Mouse (Mus musculus): ENCODE results near the gene Dynlrb2. TPM values are rescaled to one million over a fixed set of nuclear protein-coding genes. Genes with fewer than 3 reads are reported as not detected.

Dynlrb2 gene
- polyA plus RNA-seq, 1 experiment from 2014 or later, result 0.68 TPM

DNA sequence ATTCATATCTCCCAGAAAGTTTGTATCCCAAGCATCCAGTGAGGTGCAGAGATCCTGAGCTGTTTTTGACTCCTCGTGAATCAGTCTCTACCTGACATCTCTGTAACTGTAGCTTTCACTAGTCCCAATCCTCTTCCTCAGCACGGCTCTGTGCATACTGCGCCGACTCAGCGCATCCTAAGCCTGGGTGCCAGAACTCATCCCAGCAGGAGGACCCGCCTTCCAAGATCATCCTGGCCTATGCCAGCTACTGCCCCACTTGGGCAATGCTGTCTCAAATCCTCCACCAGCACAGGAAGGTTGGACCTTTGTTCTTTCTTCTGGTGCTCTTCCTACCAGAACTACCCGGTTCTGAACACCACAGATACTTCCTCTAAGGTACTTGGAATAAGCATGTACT lies 20.1 kb downstream of the Dynlrb2 start:
- 81% methylated on average over 7 of the region's 7 CpGs for WGBS
- H3K27ac ChIP-seq (ENCODE audit: low read depth, low read length), result no peak overlapping the region
- no peaks in the 10 kb centered on the region for H3K36me3 ChIP-seq (ENCODE audit: control insufficient read depth, insufficient read depth, low read length)

GRCm38 (mm10) chr8:116528736-116529135 lies 24.0 kb downstream of the Dynlrb2 start:
- WGBS, result 84% methylated on average over 7 of the region's 7 CpGs
- no peak overlapping the region for H3K4me3 ChIP-seq (ENCODE audit: low read depth, low read length)
- no peak for ATAC-seq (ENCODE audit: low FRiP score)

More for the DNA sequence above, 20.1 kb downstream of the Dynlrb2 start:
- Histone ChIP-seq H3K4me3 (ENCODE audit: low read depth, low read length) (no peak overlapping the region), H3K9me3 (ENCODE audit: control insufficient read depth, low read length) (no peaks in the 10 kb centered on the region), H3K4me2 (no peak overlapping the region), H3K4me1 (ENCODE audit: control insufficient read depth, insufficient read depth, low read length) (no peaks in the 10 kb centered on the region), H3K27me3 (ENCODE audit: control insufficient read depth, insufficient read depth, low read length) (no peaks in the 10 kb centered on the region), H3K9ac (ENCODE audit: low read length) (no peak overlapping the region)
- ATAC-seq (ENCODE audit: low FRiP score), result no peak
- DNase-seq (ENCODE audit: low spot score, missing footprints), result no peak

DNA sequence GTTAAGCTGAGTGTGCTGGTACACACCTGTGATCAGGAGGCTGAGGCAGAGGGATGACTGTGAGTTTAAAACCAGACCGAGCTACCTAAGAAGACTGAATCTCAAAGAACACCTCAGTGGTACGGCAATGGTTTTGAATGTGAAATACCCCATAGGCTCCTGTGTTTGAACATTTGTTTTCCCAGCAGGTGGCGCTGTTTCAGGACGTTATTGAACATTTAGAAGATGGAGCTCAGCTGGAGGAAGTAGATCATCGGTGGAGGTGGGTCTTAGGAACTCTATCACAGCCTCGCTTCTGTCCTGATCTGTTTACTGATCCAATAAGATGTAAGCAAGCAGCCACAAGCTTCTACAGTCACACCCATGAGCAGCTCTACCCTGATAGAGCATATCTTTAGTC lies 28.3 kb downstream of the Dynlrb2 start:
- no peak for DNase-seq (ENCODE audit: low spot score, missing footprints)
- no peak for ATAC-seq (ENCODE audit: low FRiP score)

More at GRCm38 (mm10) chr8:116528736-116529135, 24.0 kb downstream of the Dynlrb2 start:
- Histone ChIP-seq H3K27me3 (ENCODE audit: control insufficient read depth, insufficient read depth, low read length) (no peaks in the 10 kb centered on the region), H3K4me1 (ENCODE audit: control insufficient read depth, insufficient read depth, low read length) (no peaks in the 10 kb centered on the region), H3K9me3 (ENCODE audit: control insufficient read depth, low read length) (peaks cover 3% of the 10 kb centered on the region; the same call in 1 of the 2 replicates), H3K9ac (ENCODE audit: low read length) (no peak overlapping the region), H3K27ac (ENCODE audit: low read depth, low read length) (no peak overlapping the region), H3K4me2 (no peak overlapping the region), H3K36me3 (ENCODE audit: control insufficient read depth, insufficient read depth, low read length) (no peaks in the 10 kb centered on the region)
- DNase-seq (ENCODE audit: low spot score, missing footprints), result no peak

GRCm38 (mm10) chr8:116536786-116537185 lies 32.0 kb downstream of the Dynlrb2 start:
- Histone ChIP-seq H3K27ac (ENCODE audit: low read depth, low read length) (no peak overlapping the region), H3K9ac (ENCODE audit: low read length) (no peak overlapping the region), H3K4me1 (ENCODE audit: control insufficient read depth, insufficient read depth, low read length) (no peaks in the 10 kb centered on the region), H3K27me3 (ENCODE audit: control insufficient read depth, insufficient read depth, low read length) (no peaks in the 10 kb centered on the region), H3K9me3 (ENCODE audit: control insufficient read depth, low read length) (peaks cover 3% of the 10 kb centered on the region; the same call in 1 of the 2 replicates), H3K36me3 (ENCODE audit: control insufficient read depth, insufficient read depth, low read length) (no peaks in the 10 kb centered on the region), H3K4me2 (no peak overlapping the region), H3K4me3 (ENCODE audit: low read depth, low read length) (no peak overlapping the region)
- ATAC-seq (ENCODE audit: low FRiP score) (no peak), DNase-seq (ENCODE audit: low spot score, missing footprints) (no peak)
- 84% methylated on average over 5 of the region's 5 CpGs for whole genome bisulfite sequencing

More for the DNA sequence above, 28.3 kb downstream of the Dynlrb2 start:
- Histone ChIP-seq H3K27me3 (ENCODE audit: control insufficient read depth, insufficient read depth, low read length) (no peaks in the 10 kb centered on the region), H3K27ac (ENCODE audit: low read depth, low read length) (no peak overlapping the region), H3K9ac (ENCODE audit: low read length) (no peak overlapping the region), H3K36me3 (ENCODE audit: control insufficient read depth, insufficient read depth, low read length) (no peaks in the 10 kb centered on the region), H3K9me3 (ENCODE audit: control insufficient read depth, low read length) (peaks cover 3% of the 10 kb centered on the region; the same call in 1 of the 2 replicates), H3K4me3 (ENCODE audit: low read depth, low read length) (no peak overlapping the region), H3K4me2 (no peak overlapping the region), H3K4me1 (ENCODE audit: control insufficient read depth, insufficient read depth, low read length) (no peaks in the 10 kb centered on the region)
- WGBS, result 79% methylated on average over 6 of the region's 6 CpGs

GRCm38 (mm10) chr8:116538763-116539162 lies 34.0 kb downstream of the Dynlrb2 start:
- H3K4me3 ChIP-seq (ENCODE audit: low read depth, low read length), result no peak overlapping the region
- no peaks in the 10 kb centered on the region for H3K27me3 ChIP-seq (ENCODE audit: control insufficient read depth, insufficient read depth, low read length)
- no peak overlapping the region for H3K9ac ChIP-seq (ENCODE audit: low read length)
- 69% methylated on average over 7 of the region's 7 CpGs for WGBS
- DNase-seq (ENCODE audit: low spot score, missing footprints) (no peak), ATAC-seq (ENCODE audit: low FRiP score) (no peak)
- H3K27ac ChIP-seq (ENCODE audit: low read depth, low read length), result no peak overlapping the region
- H3K4me2 ChIP-seq, result no peak overlapping the region
- no peaks in the 10 kb centered on the region for H3K9me3 ChIP-seq (ENCODE audit: control insufficient read depth, low read length)
- no peaks in the 10 kb centered on the region for H3K36me3 ChIP-seq (ENCODE audit: control insufficient read depth, insufficient read depth, low read length)
- H3K4me1 ChIP-seq (ENCODE audit: control insufficient read depth, insufficient read depth, low read length), result no peaks in the 10 kb centered on the region

- H3K4me1 ChIP-seq (ENCODE audit: control insufficient read depth, insufficient read depth, low read length), result no peaks in the 10 kb centered on the region
- no peak overlapping the region for H3K9ac ChIP-seq (ENCODE audit: low read length)
- no peak overlapping the region for H3K4me2 ChIP-seq
- DNase-seq (ENCODE audit: low spot score, missing footprints), result no peak
- ATAC-seq (ENCODE audit: low FRiP score), result no peak
- no peak overlapping the region for H3K27ac ChIP-seq (ENCODE audit: low read depth, low read length)
- H3K36me3 ChIP-seq (ENCODE audit: control insufficient read depth, insufficient read depth, low read length), result no peaks in the 10 kb centered on the region
- no peaks in the 10 kb centered on the region for H3K9me3 ChIP-seq (ENCODE audit: control insufficient read depth, low read length)
- H3K27me3 ChIP-seq (ENCODE audit: control insufficient read depth, insufficient read depth, low read length), result no peaks in the 10 kb centered on the region
- WGBS, result 87% methylated on average over 1 of the region's 1 CpGs
- H3K4me3 ChIP-seq (ENCODE audit: low read depth, low read length), result no peak overlapping the region
Measured at GRCm38 (mm10) chr8:116540136-116540535, 35.4 kb downstream of the Dynlrb2 start.

DNA sequence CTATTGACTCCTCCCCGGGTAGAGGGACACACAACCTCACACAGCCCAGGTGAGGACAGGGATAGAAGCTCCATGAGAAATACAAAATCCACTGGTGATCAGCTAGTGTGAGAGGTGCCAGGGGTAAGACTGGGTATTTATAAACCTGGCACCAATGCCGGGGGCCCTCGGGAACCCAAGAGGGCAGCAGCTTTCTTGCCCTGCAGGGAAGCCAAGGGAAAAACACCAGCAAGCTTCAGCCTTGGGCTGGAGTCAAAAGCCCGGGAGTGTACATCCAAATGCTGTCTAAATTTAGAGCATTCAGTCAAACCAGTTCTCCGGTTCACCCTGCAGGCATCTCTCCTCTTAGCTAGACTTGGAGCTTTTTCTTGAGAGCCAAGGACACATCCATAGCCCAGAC lies 38.1 kb downstream of the Dynlrb2 start:
- Histone ChIP-seq H3K9ac (ENCODE audit: low read length) (no peak overlapping the region), H3K4me1 (ENCODE audit: control insufficient read depth, insufficient read depth, low read length) (no peaks in the 10 kb centered on the region), H3K27ac (ENCODE audit: low read depth, low read length) (no peak overlapping the region), H3K4me3 (ENCODE audit: low read depth, low read length) (no peak overlapping the region), H3K36me3 (ENCODE audit: control insufficient read depth, insufficient read depth, low read length) (no peaks in the 10 kb centered on the region), H3K27me3 (ENCODE audit: control insufficient read depth, insufficient read depth, low read length) (no peaks in the 10 kb centered on the region), H3K4me2 (no peak overlapping the region), H3K9me3 (ENCODE audit: control insufficient read depth, low read length) (no peaks in the 10 kb centered on the region)
- ATAC-seq (ENCODE audit: low FRiP score) (no peak), DNase-seq (ENCODE audit: low spot score, missing footprints) (no peak)
- WGBS, result 92% methylated on average over 5 of the region's 5 CpGs

- Histone ChIP-seq H3K4me3 (ENCODE audit: low read depth, low read length) (no peak overlapping the region), H3K27me3 (ENCODE audit: control insufficient read depth, insufficient read depth, low read length) (no peaks in the 10 kb centered on the region), H3K9me3 (ENCODE audit: control insufficient read depth, low read length) (no peaks in the 10 kb centered on the region), H3K9ac (ENCODE audit: low read length) (no peak overlapping the region), H3K4me1 (ENCODE audit: control insufficient read depth, insufficient read depth, low read length) (no peaks in the 10 kb centered on the region), H3K4me2 (no peak overlapping the region), H3K36me3 (ENCODE audit: control insufficient read depth, insufficient read depth, low read length) (no peaks in the 10 kb centered on the region), H3K27ac (ENCODE audit: low read depth, low read length) (no peak overlapping the region)
- WGBS, result 83% methylated on average over 1 of the region's 1 CpGs
- DNase-seq (ENCODE audit: low spot score, missing footprints) (no peak), ATAC-seq (ENCODE audit: low FRiP score) (no peak)
Measured at GRCm38 (mm10) chr8:116543366-116543765, 38.6 kb downstream of the Dynlrb2 start.

DNA sequence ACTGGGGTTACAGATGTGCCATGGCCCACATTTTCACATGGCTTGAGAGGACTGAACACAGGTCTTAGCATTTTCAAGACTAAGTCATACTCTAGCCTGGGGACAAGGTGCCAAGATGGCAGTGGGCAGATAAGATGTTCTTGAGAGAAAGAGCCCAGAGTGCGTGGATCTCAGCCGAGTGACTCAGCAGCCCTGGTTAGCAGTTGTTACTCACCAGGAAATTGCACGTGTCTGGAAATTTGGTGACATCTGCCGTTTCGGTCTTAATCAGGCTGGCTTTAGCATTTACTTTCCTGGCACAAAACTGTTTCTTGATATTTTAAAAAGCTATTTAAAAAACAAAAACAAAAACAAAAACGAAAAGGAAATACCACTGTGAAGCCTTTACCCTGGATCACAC lies 47.5 kb downstream of the Dynlrb2 start:
- no peak for DNase-seq (ENCODE audit: low spot score, missing footprints)
- no peaks in the 10 kb centered on the region for H3K4me1 ChIP-seq (ENCODE audit: control insufficient read depth, insufficient read depth, low read length)
- 89% methylated on average over 6 of the region's 6 CpGs for WGBS

More for the DNA sequence above, 47.5 kb downstream of the Dynlrb2 start:
- no peak overlapping the region for H3K4me2 ChIP-seq
- H3K9ac ChIP-seq (ENCODE audit: low read length), result no peak overlapping the region
- H3K27me3 ChIP-seq (ENCODE audit: control insufficient read depth, insufficient read depth, low read length), result no peaks in the 10 kb centered on the region
- H3K36me3 ChIP-seq (ENCODE audit: control insufficient read depth, insufficient read depth, low read length), result no peaks in the 10 kb centered on the region
- H3K27ac ChIP-seq (ENCODE audit: low read depth, low read length), result no peak overlapping the region
- ATAC-seq (ENCODE audit: low FRiP score), result no peak
- no peak overlapping the region for H3K4me3 ChIP-seq (ENCODE audit: low read depth, low read length)
- H3K9me3 ChIP-seq (ENCODE audit: control insufficient read depth, low read length), result no peaks in the 10 kb centered on the region; the same call in 1 of the 2 replicates
